Mouse (Mus musculus): ENCODE data around the gene Arl4d. TPM values are rescaled to one million over a fixed set of nuclear protein-coding genes. Genes with fewer than 3 reads are reported as not detected.
A peak's percentile ranks its signal among the peaks of the same experiment; 100 is the strongest.

Arl4d gene
- polyA plus RNA-seq, 1 experiment from 2014 or later, result 5.6 TPM

GRCm38 (mm10) chr11:101671255-101671654 is 5.9 kb downstream of the Arl4d start:
- 92% methylated on average over 4 of the region's 4 CpGs for WGBS
- no peaks in the 10 kb centered on the region for H3K9me3 ChIP-seq (ENCODE audit: control insufficient read depth, low read length)
- no peak overlapping the region for H3K27ac ChIP-seq
- no peak overlapping the region for H3K9ac ChIP-seq
- H3K4me1 ChIP-seq (replicated peaks; ENCODE audit: control insufficient read depth, insufficient read depth, low read length), result peaks cover 7% of the 10 kb centered on the region
- ATAC-seq (ENCODE audit: low FRiP score), result no peak
- DNase-seq (ENCODE audit: low spot score), result no peak
- no peaks in the 10 kb centered on the region for H3K27me3 ChIP-seq (ENCODE audit: control insufficient read depth, insufficient read depth, low read length)
- no peak overlapping the region for H3K4me2 ChIP-seq (replicated peaks)
- H3K4me3 ChIP-seq (replicated peaks; ENCODE audit: low read length), result no peak overlapping the region
- H3K36me3 ChIP-seq (replicated peaks; ENCODE audit: control insufficient read depth, insufficient read depth), result no peaks in the 10 kb centered on the region

GRCm38 (mm10) chr11:101673010-101673642 is 7.8 kb downstream of the Arl4d start:
- peaks cover 4% of the 10 kb centered on the region for H3K4me1 ChIP-seq (replicated peaks; ENCODE audit: control insufficient read depth, insufficient read depth, low read length)
- no peaks in the 10 kb centered on the region for H3K27me3 ChIP-seq (ENCODE audit: control insufficient read depth, insufficient read depth, low read length)
- no peak overlapping the region for H3K27ac ChIP-seq
- H3K9ac ChIP-seq, result no peak overlapping the region
- DNase-seq (ENCODE audit: low spot score), result no peak
- no peaks in the 10 kb centered on the region for H3K9me3 ChIP-seq (ENCODE audit: control insufficient read depth, low read length)
- no peaks in the 10 kb centered on the region for H3K36me3 ChIP-seq (replicated peaks; ENCODE audit: control insufficient read depth, insufficient read depth)
- H3K4me3 ChIP-seq (replicated peaks; ENCODE audit: low read length), result no peak overlapping the region
- no peak for ATAC-seq (ENCODE audit: low FRiP score)
- H3K4me2 ChIP-seq (replicated peaks), result no peak overlapping the region
- WGBS, result 44% methylated on average over 16 of the region's 16 CpGs

DNA sequence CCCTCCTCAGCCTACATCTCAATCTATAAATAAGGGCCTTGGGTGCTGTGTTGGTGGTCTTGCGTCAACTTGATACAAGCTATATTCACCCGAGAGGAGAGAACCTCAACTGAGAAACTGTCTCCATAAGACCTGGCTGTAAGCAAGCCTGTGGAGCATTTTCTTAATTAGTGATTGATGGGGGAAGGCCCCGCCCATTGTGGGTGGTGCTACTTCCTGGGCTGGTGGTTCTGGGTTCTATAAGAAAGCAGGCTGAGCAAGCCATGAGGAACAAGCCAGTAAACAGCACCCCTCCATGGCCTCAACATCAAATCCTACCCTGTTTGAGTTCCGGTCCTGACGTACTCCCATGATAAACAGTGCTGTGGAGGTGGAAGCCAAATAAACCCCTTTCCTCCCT is 8.8 kb downstream of the Arl4d start:
- DNase-seq (ENCODE audit: low spot score), result no peak
- 94% methylated on average over 5 of the region's 5 CpGs for WGBS
- no peak for ATAC-seq (ENCODE audit: low FRiP score)

DNA sequence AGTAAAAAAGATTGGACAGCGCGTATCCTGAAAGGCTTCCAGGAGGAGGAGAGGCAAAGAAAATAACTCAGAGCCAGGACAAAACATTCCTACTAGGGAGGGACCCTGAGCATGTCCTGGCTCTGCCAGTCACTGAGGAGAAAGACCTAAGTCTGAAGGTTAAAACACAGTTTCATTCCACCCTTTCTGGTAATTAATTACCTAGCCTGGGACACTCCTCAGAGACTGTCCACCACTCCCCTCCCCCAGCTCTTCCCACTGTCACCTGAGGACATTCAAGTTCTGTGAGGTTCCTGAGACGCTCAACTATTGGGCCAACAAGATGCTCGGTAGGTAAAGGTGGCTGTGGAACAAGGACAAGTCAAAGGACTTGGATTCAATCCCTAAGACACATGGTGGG is 10.0 kb downstream of the Arl4d start:
- peaks cover under 1% of the 10 kb centered on the region; the same call in 1 of the 2 replicates for H3K4me1 ChIP-seq (replicated peaks; ENCODE audit: control insufficient read depth, insufficient read depth, low read length)

More for the DNA sequence above, 8.8 kb downstream of the Arl4d start:
- H3K4me2 ChIP-seq (replicated peaks), result no peak overlapping the region
- no peak overlapping the region for H3K4me3 ChIP-seq (replicated peaks; ENCODE audit: low read length)
- H3K36me3 ChIP-seq (replicated peaks; ENCODE audit: control insufficient read depth, insufficient read depth), result no peaks in the 10 kb centered on the region
- no peaks in the 10 kb centered on the region for H3K27me3 ChIP-seq (ENCODE audit: control insufficient read depth, insufficient read depth, low read length)
- H3K9ac ChIP-seq, result no peak overlapping the region
- H3K27ac ChIP-seq, result no peak overlapping the region
- no peaks in the 10 kb centered on the region for H3K9me3 ChIP-seq (ENCODE audit: control insufficient read depth, low read length)
- H3K4me1 ChIP-seq (replicated peaks; ENCODE audit: control insufficient read depth, insufficient read depth, low read length), result no peaks in the 10 kb centered on the region

DNA sequence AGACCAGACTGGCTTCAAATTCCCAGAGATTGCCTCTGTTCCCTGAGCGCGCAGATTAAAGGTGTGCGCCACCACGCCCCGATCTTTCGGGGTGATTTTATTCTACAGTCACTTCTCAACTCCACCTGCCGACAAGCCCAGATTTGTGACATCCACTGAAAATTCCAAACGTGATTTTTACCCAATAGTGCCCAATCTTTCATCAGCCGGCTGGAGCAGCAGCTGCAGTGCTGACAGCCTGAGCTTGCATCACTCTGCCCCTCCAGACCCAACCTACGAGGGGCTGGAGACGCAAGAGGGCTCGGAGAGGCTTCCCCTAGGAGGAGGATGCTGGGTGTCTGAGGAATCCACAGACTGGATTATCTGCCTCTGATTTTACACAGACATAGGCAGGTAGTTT is 12.3 kb downstream of the Arl4d start:
- H3K4me2 ChIP-seq (replicated peaks), result no peak overlapping the region
- H3K4me1 ChIP-seq (replicated peaks; ENCODE audit: control insufficient read depth, insufficient read depth, low read length), result peaks cover 9% of the 10 kb centered on the region
- H3K36me3 ChIP-seq (replicated peaks; ENCODE audit: control insufficient read depth, insufficient read depth), result no peaks in the 10 kb centered on the region
- DNase-seq (ENCODE audit: low spot score), result no peak
- 83% methylated on average over 12 of the region's 12 CpGs for WGBS
- no peak for ATAC-seq (ENCODE audit: low FRiP score)
- H3K4me3 ChIP-seq (replicated peaks; ENCODE audit: low read length), result no peak overlapping the region
- no peaks in the 10 kb centered on the region for H3K9me3 ChIP-seq (ENCODE audit: control insufficient read depth, low read length)
- no peak overlapping the region for H3K9ac ChIP-seq
- H3K27me3 ChIP-seq (ENCODE audit: control insufficient read depth, insufficient read depth, low read length), result no peaks in the 10 kb centered on the region
- no peak overlapping the region for H3K27ac ChIP-seq

More for the DNA sequence above, 10.0 kb downstream of the Arl4d start:
- H3K36me3 ChIP-seq (replicated peaks; ENCODE audit: control insufficient read depth, insufficient read depth), result no peaks in the 10 kb centered on the region
- ATAC-seq (ENCODE audit: low FRiP score) (no peak), DNase-seq (ENCODE audit: low spot score) (no peak)
- H3K4me3 ChIP-seq (replicated peaks; ENCODE audit: low read length), result no peak overlapping the region
- no peaks in the 10 kb centered on the region for H3K9me3 ChIP-seq (ENCODE audit: control insufficient read depth, low read length)
- 93% methylated on average over 4 of the region's 4 CpGs for WGBS
- no peak overlapping the region for H3K4me2 ChIP-seq (replicated peaks)
- no peak overlapping the region for H3K9ac ChIP-seq
- no peaks in the 10 kb centered on the region for H3K27me3 ChIP-seq (ENCODE audit: control insufficient read depth, insufficient read depth, low read length)
- H3K27ac ChIP-seq, result no peak overlapping the region

DNA sequence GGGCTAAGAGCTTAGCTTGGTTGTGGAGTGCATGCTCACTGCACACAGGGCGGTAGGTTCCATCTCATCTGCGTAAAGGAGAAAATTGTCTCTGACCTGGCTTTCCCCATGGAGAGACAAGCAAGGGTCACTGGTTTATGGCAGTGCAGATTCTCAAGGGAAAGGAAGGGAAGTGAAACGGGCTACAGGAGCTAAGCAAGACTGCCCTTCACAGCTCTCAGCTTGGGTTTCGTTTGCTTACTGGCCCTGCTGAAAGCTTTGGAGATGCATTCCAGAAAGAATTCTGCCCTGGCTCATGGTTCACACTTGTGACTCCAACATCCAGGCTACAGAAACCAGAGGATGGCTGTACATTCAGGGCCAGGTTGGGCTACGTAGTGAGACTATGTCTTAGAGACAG is 13.4 kb downstream of the Arl4d start:
- Histone ChIP-seq H3K36me3 (replicated peaks; ENCODE audit: control insufficient read depth, insufficient read depth) (no peaks in the 10 kb centered on the region), H3K27ac (no peak overlapping the region), H3K9me3 (ENCODE audit: control insufficient read depth, low read length) (no peaks in the 10 kb centered on the region), H3K4me3 (replicated peaks; ENCODE audit: low read length) (no peak overlapping the region), H3K4me2 (replicated peaks) (no peak overlapping the region), H3K4me1 (replicated peaks; ENCODE audit: control insufficient read depth, insufficient read depth, low read length) (peaks cover 9% of the 10 kb centered on the region), H3K9ac (no peak overlapping the region), H3K27me3 (ENCODE audit: control insufficient read depth, insufficient read depth, low read length) (no peaks in the 10 kb centered on the region)
- DNase-seq (ENCODE audit: low spot score) (no peak), ATAC-seq (ENCODE audit: low FRiP score) (no peak)
- WGBS, result 69% methylated on average over 5 of the region's 5 CpGs

GRCm38 (mm10) chr11:101679907-101680306 is 14.6 kb downstream of the Arl4d start:
- Histone ChIP-seq H3K4me3 (replicated peaks; ENCODE audit: low read length) (no peak overlapping the region), H3K9me3 (ENCODE audit: control insufficient read depth, low read length) (no peaks in the 10 kb centered on the region), H3K4me1 (replicated peaks; ENCODE audit: control insufficient read depth, insufficient read depth, low read length) (peaks cover 9% of the 10 kb centered on the region), H3K4me2 (replicated peaks) (no peak overlapping the region), H3K27ac (no peak overlapping the region), H3K36me3 (replicated peaks; ENCODE audit: control insufficient read depth, insufficient read depth) (no peaks in the 10 kb centered on the region), H3K27me3 (ENCODE audit: control insufficient read depth, insufficient read depth, low read length) (no peaks in the 10 kb centered on the region), H3K9ac (no peak overlapping the region)
- no peak for ATAC-seq (ENCODE audit: low FRiP score)
- 52% methylated on average over 5 of the region's 7 CpGs for WGBS
- DNase-seq (ENCODE audit: low spot score), result no peak

- Histone ChIP-seq H3K4me2 (replicated peaks) (no peak overlapping the region), H3K9ac (no peak overlapping the region), H3K9me3 (ENCODE audit: control insufficient read depth, low read length) (no peaks in the 10 kb centered on the region), H3K4me1 (replicated peaks; ENCODE audit: control insufficient read depth, insufficient read depth, low read length) (peaks cover 9% of the 10 kb centered on the region), H3K4me3 (replicated peaks; ENCODE audit: low read length) (no peak overlapping the region), H3K27me3 (ENCODE audit: control insufficient read depth, insufficient read depth, low read length) (no peaks in the 10 kb centered on the region), H3K36me3 (replicated peaks; ENCODE audit: control insufficient read depth, insufficient read depth) (no peaks in the 10 kb centered on the region), H3K27ac (peak overlapping the region; percentile 28)
- WGBS, result 40% methylated on average over 3 of the region's 3 CpGs
- ATAC-seq (ENCODE audit: low FRiP score), result no peak
- no peak for DNase-seq (ENCODE audit: low spot score)
Measured at GRCm38 (mm10) chr11:101680634-101681325, 15.4 kb downstream of the Arl4d start.

GRCm38 (mm10) chr11:101681968-101682367 is 16.6 kb downstream of the Arl4d start:
- WGBS, result 88% methylated on average over 1 of the region's 1 CpGs
- peaks cover 9% of the 10 kb centered on the region for H3K4me1 ChIP-seq (replicated peaks; ENCODE audit: control insufficient read depth, insufficient read depth, low read length)

More at GRCm38 (mm10) chr11:101681968-101682367, 16.6 kb downstream of the Arl4d start:
- no peak overlapping the region for H3K4me2 ChIP-seq (replicated peaks)
- no peak for ATAC-seq (ENCODE audit: low FRiP score)
- H3K9ac ChIP-seq, result no peak overlapping the region
- H3K27ac ChIP-seq, result no peak overlapping the region
- no peak overlapping the region for H3K4me3 ChIP-seq (replicated peaks; ENCODE audit: low read length)
- no peak for DNase-seq (ENCODE audit: low spot score)
- H3K9me3 ChIP-seq (ENCODE audit: control insufficient read depth, low read length), result no peaks in the 10 kb centered on the region
- no peaks in the 10 kb centered on the region for H3K36me3 ChIP-seq (replicated peaks; ENCODE audit: control insufficient read depth, insufficient read depth)
- H3K27me3 ChIP-seq (ENCODE audit: control insufficient read depth, insufficient read depth, low read length), result no peaks in the 10 kb centered on the region
